Mouse (Mus musculus) gonadal fat pad, adult 2 months (tissue): Measurements from ENCODE around the gene E330009J07Rik. TPM values are rescaled to one million over a fixed set of nuclear protein-coding genes. Genes with fewer than 3 reads are reported as not detected.

Source experiments
- polyA plus RNA-seq: library from polyadenylated mRNA; depleted of rRNA; stranded (reverse); fragments of >200 nt; gene quantifications from 2 replicates; pipeline ENCODE4 v1.2.3, GENCODE M21; 2012; rRNA removed

Gene E330009J07Rik
- polyA plus RNA-seq, 1 experiment, result 4.8 TPM

Other genes starting within 250 kb of the E330009J07Rik start
- 14.4 and 16.2 TPM in 2 replicates for gene Agk, start 111.0 kb downstream of the E330009J07Rik start, polyA plus RNA-seq
- 0.23 and 0.94 TPM in 2 replicates for gene Wee2, start 3.0 kb upstream of the E330009J07Rik start, polyA plus RNA-seq
- 13.8 and 17.7 TPM in 2 replicates for gene Ssbp1, start 35.2 kb upstream of the E330009J07Rik start, polyA plus RNA-seq
- gene Tas2r137, start 55.1 kb upstream of the E330009J07Rik start, polyA plus RNA-seq, result not detected in 2 replicates
- 0.15 TPM in 1 of 2 replicates, not detected in the other for gene Tas2r108, start 57.4 kb upstream of the E330009J07Rik start, polyA plus RNA-seq
- 0.24 and 0.90 TPM in 2 replicates for gene Prss37, start 83.4 kb upstream of the E330009J07Rik start, polyA plus RNA-seq
- gene Olfr461, start 118.9 kb upstream of the E330009J07Rik start, polyA plus RNA-seq, result not detected in 2 replicates
- gene Olfr460, start 133.4 kb upstream of the E330009J07Rik start, polyA plus RNA-seq, result not detected in 2 replicates
- gene Clec5a, start 149.7 kb upstream of the E330009J07Rik start, polyA plus RNA-seq, result 0.75 and 0.84 TPM in 2 replicates
- gene Tas2r138, start 177.2 kb upstream of the E330009J07Rik start, polyA plus RNA-seq, result not detected in 2 replicates
- 1.1 TPM in 2 replicates for gene Mgam, start 192.7 kb upstream of the E330009J07Rik start, polyA plus RNA-seq